Mouse (Mus musculus) lung, adult 2 months (tissue): Measurements from ENCODE around the gene Crocc2.

Experiments used
- CTCF ChIP-seq: fragments of 200-500 bp; IDR thresholded peaks from 2 replicates; pipeline ENCODE4 v1.5.1; 2011; ENCODE audit warnings: mild to moderate bottlenecking, low read length, control low read depth; ENCODE audit not compliant: insufficient read depth
- POLR2A ChIP-seq: fragments of 200-500 bp; IDR thresholded peaks from 2 replicates; pipeline ENCODE4 v1.6.1; 2011; ENCODE audit warnings: low read depth, mild to moderate bottlenecking, control low read depth, low read length, borderline replicate concordance; ENCODE audit errors: extremely low read depth

GRCm38 (mm10) chr1:93268246-93268645 lies 99.7 kb downstream of the Crocc2 start:
- TF ChIP-seq POLR2A: no peak
- no peak for TF ChIP-seq CTCF
